Mouse (Mus musculus) NIH3T3 (cell line): Measurements from ENCODE around the gene Slc4a3.

ENCODE experiments used
- DNase-seq: peaks from one replicate; pipeline ENCODE4 v3.0.0-alpha.2; 2012; ENCODE audit warnings: low read depth

Slc4a3 gene

GRCm38 (mm10) chr1:75545965-75546956 lies at the start of gene Slc4a3:
Slc4a3 (plus strand) TSS chr1:75546266.
- peak; percentile 87 for DNase-seq

- no peak for DNase-seq
Observed at GRCm38 (mm10) chr1:75498897-75499296, 47.2 kb upstream of the Slc4a3 start.

GRCm38 (mm10) chr1:75499441-75499840 lies 46.6 kb upstream of the Slc4a3 start:
- peak; percentile 51 for DNase-seq

GRCm38 (mm10) chr1:75501905-75502304 lies 44.2 kb upstream of the Slc4a3 start:
- DNase-seq, result no peak

GRCm38 (mm10) chr1:75502945-75503650 lies 43.0 kb upstream of the Slc4a3 start:
- DNase-seq, result no peak

GRCm38 (mm10) chr1:75503651-75503980 lies 42.5 kb upstream of the Slc4a3 start:
- no peak for DNase-seq

- no peak for DNase-seq
Observed at GRCm38 (mm10) chr1:75504256-75505045, 41.6 kb upstream of the Slc4a3 start.

GRCm38 (mm10) chr1:75505159-75505955 lies 40.7 kb upstream of the Slc4a3 start:
- peak; percentile 83 for DNase-seq

- peak; percentile 88 for DNase-seq
Observed at GRCm38 (mm10) chr1:75505956-75506831, 39.9 kb upstream of the Slc4a3 start, which contains the start of gene Obsl1. Obsl1 (minus strand) TSS chr1:75506452.

GRCm38 (mm10) chr1:75507006-75507405 lies 39.1 kb upstream of the Slc4a3 start, which contains the start of gene Inha:
Inha (plus strand) TSS chr1:75507077.
- DNase-seq, result no peak

- no peak for DNase-seq
Observed at GRCm38 (mm10) chr1:75509586-75509985, 36.5 kb upstream of the Slc4a3 start.

- no peak for DNase-seq
Observed at GRCm38 (mm10) chr1:75510154-75510553, 35.9 kb upstream of the Slc4a3 start.

- peak; percentile 31 for DNase-seq
Observed at GRCm38 (mm10) chr1:75511437-75512210, 34.4 kb upstream of the Slc4a3 start.

GRCm38 (mm10) chr1:75512550-75512949 lies 33.5 kb upstream of the Slc4a3 start:
- no peak for DNase-seq

GRCm38 (mm10) chr1:75516703-75517380 lies 29.2 kb upstream of the Slc4a3 start:
- no peak for DNase-seq

- no peak for DNase-seq
Observed at GRCm38 (mm10) chr1:75517984-75518383, 28.1 kb upstream of the Slc4a3 start.

- DNase-seq, result no peak
Observed at GRCm38 (mm10) chr1:75518427-75518826, 27.6 kb upstream of the Slc4a3 start.

- DNase-seq, result no peak
Observed at GRCm38 (mm10) chr1:75519576-75519975, 26.5 kb upstream of the Slc4a3 start.
